Mouse (Mus musculus) right cerebral cortex, adult 18-20 months (tissue): ENCODE measurements around the gene Ndrg2.
A peak's percentile ranks its signal among the peaks of the same experiment; 100 is the strongest.

ENCODE experiments used
- DNase-seq: peaks from one replicate; pipeline ENCODE4 v3.0.0; 2022; ENCODE audit warnings: mixed read lengths

Gene Ndrg2

DNA sequence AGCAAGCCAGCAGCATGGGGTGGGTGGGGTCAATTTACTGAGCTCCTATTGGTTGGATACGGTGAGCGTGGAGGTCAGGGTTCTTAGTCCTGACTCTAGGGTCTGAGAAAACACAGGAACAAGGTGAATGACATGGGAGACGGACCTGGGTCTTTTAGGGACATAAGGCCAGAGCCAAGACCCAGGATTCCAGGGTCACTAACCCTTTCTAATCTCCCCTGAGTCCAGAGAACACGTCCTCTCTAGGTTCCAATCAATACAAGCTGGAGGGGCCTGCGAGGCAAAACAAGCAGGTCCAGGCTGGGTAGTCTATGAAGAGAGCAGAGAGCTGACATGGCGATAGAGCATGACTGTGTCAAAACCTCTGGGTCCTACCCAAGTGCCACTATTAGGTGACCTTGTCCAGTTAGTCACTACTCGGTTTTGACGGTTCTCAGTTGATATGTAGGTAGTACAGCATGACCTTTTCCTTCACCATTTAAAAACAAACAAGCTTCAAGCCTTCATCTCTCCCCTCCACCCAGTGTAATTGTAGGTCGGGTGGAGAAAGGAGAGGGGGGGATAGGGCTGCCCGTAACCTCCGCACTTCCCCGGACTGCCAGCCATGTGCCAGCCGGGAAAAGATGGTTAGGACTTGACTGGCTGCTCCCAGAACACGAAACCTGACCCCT lies 1.4 kb downstream of the Ndrg2 start:
- DNase-seq: no peak

DNA sequence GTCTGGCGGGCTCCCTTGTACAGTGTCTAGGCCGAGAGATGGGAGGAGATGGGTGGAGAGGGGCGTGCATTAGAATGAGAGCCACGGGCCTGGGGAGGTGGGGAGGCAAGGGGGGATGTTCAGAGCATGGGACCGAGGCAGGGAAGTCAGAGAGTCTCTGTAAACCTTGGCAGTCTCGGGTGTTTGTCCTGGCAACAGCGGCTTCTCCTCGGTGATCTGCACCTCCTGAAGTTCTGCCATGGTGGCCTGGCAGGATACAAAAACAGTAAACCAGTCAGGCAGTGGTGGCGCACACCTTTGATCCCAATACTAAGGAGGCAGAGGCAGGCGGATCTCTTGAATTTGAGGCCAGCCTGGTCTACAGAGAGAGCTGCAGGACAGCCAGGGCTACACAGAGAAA lies 2.7 kb downstream of the Ndrg2 start:
- no peak for DNase-seq

- no peak for DNase-seq
Observed at GRCm38 (mm10) chr14:51906102-51906501, 7.9 kb downstream of the Ndrg2 start.

- no peak for DNase-seq
Observed at GRCm38 (mm10) chr14:51904706-51905105, 9.3 kb downstream of the Ndrg2 start.

- DNase-seq: no peak
Observed at GRCm38 (mm10) chr14:51903782-51904181, 10.2 kb downstream of the Ndrg2 start.

GRCm38 (mm10) chr14:51902806-51903710 lies 10.9 kb downstream of the Ndrg2 start:
- DNase-seq: peak; percentile 50

DNA sequence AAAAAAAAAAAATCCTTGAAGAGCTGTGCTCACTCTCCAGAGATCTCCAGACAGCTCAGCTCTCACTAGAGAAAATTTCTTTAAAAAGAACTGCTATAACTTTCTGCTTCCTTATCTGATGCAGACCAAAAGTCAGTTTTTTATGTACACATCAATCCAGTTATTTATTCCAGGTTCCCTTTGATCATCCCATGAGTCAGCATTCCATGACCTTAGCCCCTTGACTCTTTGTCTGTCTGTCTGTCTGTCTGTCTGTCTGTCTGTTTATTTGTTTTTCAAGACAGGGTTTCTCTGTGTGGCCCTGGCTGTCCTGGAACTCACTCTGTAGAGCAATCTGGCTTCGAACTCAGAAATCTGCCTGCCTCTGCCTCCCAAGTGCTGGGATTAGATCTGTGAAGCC lies 14.6 kb downstream of the Ndrg2 start:
- DNase-seq: no peak

DNA sequence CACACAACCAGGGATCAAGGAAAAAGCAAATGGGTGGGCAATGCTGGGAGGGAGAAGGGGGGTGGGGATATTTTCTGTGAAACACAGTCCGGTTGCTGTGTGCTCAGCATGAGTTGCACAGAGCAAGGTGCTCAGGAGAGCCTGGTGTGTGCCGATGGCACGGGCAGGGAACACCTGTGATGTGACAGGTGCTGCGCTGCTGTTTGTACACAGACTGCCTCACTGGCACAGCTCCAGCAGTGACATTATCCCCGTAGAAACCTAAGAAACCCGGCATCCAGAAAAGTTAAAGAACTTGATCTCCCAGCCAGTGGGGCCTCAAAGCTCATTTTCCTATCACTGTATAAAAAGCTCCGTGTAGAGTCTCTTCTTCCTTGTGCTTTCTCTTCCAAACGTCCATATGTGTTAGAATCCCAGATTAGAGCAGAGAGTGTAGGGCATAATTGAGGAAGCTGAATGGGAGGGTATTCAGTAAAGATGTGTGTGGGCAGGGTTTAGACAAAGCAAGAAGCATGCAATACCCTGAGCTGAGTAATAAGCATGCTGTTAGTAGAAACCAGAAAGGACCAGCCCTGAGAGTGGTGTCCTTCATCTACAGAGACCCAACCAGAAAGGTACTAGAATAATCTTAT lies 17.3 kb downstream of the Ndrg2 start:
- DNase-seq: no peak

DNA sequence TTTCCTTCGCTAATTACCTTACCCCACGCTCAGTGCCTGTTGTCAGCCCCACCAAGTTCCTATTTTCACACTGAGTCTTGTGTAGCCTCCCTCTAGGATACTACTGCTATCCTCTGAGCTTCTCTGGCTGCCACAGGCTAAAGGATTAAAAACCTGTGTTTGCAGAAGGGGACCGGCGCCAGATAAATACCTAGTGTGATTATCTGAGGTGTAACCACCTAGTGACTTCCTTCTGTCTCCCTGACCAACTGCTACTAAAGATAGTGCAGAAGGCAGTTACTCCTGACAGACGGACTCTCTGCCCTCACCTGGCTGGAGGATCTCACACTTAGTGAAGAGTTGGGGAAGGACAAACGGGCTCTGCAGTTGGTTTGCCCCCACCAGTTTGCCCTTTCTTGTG lies 17.9 kb downstream of the Ndrg2 start:
- DNase-seq: no peak

GRCm38 (mm10) chr14:51895071-51895470 lies 18.9 kb downstream of the Ndrg2 start:
- no peak for DNase-seq

DNA sequence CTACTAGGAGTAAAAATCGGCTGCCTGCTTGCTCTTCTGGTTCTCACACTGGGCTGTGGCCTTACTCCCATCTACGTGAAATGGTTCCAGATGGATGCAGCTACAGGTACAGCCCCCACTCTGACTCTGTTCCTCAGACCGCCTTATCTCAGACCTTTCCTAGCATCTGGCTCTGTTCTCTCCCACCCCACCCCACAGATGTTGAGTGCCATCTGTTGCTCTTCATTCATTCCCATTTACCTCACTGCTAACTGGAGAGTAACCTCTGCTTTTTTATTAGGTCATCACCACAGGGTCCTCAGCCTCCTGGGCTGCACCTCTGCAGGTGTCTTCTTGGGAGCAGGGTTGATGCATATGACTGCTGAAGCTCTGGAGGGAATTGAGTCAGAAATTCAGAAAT lies 20.1 kb downstream of the Ndrg2 start:
- DNase-seq: no peak

DNA sequence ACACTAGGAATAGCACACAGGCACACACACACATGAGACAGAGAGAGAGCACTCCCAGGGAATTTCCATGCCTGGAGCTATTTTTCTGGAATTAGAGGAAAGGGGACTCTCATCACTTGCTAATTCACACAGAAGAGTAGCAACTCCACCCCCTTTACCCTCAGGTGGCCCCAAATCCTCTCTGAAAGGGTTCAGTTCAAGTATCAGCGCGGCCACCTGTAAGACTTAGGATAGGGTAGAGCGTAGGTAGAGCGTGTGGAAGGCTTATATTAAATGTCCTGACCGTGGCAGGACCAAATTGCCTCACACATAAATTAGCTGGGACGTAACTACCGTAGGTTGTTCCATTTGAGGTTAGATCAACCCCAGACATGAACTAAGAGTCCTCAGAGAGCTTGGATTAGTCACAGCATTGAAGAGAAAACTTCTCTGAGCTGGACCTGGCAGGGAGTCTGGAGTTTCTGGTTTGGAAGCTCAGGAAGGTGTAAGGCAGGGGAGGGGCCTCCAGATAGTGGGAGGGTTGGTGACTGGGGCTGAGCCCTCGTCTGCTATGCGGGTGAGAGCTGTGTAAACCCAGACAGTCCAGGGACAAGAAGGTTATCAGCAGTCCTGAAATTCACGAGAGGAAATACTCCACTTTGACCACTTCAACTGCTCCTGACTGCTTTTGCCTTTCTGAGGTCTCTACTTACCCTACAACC lies 20.7 kb downstream of the Ndrg2 start:
- DNase-seq: no peak

DNA sequence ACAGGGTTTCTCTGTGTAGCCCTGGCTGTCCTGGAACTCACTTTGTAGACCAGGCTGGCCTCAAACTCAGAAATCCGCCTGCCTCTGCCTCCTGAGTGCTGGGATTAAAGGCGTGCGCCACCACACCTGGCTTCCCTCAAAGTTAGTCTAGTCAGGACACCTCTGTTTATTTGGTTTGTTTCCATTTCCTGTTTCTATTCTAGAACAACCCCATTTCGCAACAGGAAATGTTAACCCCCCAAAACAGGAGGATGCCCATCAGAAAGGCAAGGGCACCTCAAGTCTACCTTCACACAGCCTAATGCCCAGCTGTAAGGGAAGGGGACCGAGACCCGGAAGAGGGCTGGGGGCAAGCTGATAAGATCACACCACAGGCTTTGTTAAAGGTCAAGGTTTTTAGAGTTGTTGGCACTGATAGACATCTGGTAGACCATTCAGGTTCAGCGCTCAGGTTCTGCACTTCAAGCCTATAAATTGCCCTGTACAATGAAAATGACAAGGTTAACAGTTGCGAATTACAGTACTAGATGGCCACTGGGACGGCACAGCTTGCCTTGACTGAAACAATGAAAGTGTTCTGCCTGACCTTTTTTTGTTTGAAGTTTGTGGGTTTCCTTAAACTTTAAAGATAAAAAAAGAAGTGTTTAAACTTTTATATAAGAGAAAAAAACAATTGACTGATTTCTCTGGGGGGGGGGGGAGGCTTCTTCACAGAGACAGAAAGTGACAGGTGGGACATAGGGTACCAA lies 21.6 kb downstream of the Ndrg2 start, which contains the start of gene Slc39a2:
Gene Slc39a2 (plus strand): TSS at position 699 of the 749 bp plus-strand sequence.
- no peak for DNase-seq

DNA sequence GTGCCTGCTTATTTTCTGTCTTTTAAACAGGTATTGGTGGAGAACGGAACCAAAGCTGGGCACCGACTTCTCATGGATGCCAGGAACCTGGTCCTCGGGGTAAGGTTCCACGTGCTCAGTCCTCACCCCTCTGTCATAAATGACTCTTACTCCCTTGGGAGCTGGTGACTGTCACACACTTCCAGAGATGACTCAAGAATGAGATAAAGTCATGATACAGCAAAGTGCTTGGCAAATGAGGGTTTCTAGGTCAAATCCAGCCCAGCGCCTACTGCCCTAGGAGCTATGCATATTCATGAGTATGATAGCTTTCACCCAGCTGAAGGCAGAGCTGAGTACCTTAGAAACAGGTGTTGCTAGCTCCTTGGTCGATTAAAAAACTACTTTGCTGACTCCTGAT lies 24.1 kb downstream of the Ndrg2 start:
- DNase-seq: no peak

GRCm38 (mm10) chr14:51886051-51886450 lies 27.9 kb downstream of the Ndrg2 start:
- no peak for DNase-seq

DNA sequence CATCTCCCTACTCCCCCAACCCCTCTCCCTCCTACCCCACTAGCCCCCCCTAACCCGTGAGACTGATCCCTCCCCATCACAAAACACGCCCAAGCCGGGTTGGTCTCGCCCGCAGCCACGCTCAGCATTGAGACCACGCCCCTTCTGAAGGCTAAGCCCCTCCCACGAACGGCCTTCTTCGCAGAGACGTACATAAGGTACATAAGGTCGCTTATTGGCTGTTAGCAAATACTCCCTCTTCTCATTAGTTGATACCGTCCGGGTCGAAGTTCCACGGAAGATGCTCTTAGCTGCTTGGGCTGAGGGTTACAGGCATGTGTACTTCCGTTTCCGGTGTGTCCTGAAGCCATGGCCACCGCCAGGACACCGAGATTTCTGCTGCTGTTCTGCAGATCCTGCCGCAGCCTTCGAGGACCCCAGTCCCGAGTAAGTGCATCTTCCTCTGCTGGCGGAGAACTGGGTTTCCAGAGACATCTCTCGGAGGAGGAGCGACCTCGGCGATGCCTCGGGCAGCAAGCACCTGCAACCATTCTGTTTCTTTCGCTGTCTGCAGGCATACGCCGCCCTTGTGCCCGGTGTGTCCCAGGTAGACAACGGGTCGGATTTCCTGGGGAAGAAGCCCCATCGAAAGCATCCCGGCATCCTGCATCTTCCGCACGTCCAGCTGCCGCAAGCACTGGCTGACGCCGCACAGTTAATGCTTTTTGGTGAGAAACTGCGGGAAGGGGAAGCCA lies 29.2 kb downstream of the Ndrg2 start, which contains the start of gene Mettl17:
Gene Mettl17 (plus strand): TSS at position 245 of the 734 bp plus-strand sequence.
- peak; percentile 95 for DNase-seq

DNA sequence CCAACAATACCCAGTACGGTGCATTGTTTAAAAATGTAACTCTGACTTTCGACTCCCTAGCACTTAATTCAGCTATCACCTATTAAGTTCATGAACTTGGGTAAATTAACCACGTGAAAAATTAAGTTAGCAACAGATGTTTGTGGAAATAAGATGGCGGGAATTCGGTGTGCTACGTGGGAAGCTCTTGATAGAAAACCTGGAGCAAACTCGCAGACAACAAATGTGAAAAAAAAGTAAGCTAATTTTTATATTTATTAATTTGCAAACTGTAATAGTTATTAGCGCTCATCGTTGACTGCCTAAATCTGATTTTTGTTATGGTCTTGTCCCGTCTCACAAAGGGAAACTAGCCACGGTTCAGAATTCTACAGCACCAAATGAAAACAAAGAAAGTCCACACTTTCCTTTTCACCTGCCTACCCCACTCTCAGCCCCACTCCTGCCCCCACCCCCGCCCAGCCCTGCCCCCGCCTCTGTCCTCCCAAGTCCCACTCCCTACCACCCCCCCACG lies 29.9 kb downstream of the Ndrg2 start:
- no peak for DNase-seq

- DNase-seq: peak; percentile 70
Observed at GRCm38 (mm10) chr14:51883527-51884030, 30.4 kb downstream of the Ndrg2 start.

DNA sequence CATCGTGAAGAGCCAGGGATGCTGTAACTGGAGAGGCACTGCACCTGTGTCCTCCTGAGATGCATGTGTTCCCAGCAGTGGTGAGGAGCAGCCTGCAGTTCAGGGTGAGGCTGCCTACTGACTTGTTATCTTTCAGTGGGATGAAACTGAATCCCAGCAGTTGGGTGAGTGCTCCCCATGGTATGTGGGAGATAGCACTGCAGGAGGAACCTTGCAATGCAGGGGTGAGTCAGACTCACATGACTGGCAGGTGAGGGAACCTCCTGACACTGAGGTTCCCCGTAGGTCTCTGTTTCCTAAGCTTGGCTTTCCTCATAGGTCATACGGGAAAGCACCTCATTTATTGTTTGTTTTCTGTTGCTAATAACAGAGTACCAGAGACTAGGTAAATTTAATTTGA lies 36.4 kb downstream of the Ndrg2 start:
- DNase-seq: no peak

DNA sequence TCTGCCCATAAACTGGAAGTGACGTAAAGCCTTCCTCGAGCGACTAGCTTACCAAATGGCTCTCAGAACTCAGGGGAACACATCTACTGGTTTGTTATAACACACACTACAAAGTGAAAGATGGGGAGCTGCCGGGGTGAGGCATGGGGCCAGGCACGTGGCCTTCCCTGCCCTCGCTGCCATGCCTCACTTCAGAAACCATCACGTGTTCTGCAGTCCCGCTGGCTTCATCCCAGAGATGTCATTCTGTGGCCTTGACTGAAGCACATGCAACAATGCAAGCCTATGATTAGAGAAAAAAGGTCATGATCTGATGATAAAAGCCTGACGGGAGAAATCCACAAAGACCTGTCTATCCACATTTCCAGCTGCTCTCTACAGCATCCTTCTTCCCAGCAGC lies 42.2 kb downstream of the Ndrg2 start:
- no peak for DNase-seq

DNA sequence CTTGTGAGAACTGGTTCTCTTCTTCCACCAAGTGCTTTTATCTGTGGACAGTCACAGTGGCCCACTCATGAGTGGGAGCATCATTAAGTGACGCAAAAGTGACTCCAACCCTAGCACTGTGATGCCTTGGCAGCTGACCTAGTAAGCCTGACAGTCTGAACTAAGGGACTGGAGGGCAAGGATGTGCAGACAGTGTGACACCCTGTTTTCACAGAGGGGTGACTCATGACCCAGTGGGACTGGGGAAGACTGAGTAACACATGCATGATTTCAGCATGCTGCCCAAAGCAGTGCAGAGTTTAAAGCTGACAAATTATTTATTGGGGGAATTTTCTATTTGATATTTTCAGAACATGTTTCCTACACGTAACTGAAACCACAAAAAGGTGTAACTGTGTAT lies 43.2 kb downstream of the Ndrg2 start:
- no peak for DNase-seq
